Mouse (Mus musculus) hindbrain, embryonic 15.5 days (tissue): ENCODE results near the gene Phlpp1. TPM values are rescaled to one million over a fixed set of nuclear protein-coding genes. Genes with fewer than 3 reads are reported as not detected.

Experiments used
- ATAC-seq: fragments of 200-750 bp; cut with Nextera tagmentation; 2 replicates; pipeline ENCODE4 v1.8.0; 2017; ENCODE audit warnings: low read depth, moderate number of reproducible peaks, moderate TSS enrichment; ENCODE audit not compliant: low FRiP score
- H3K27ac ChIP-seq: fragments of 300-500 bp; sonication (generic); replicated peaks from 2 replicates; pipeline ENCODE4 v1.5.1; 2015; ENCODE audit warnings: mild to moderate bottlenecking, inconsistent platforms
- H3K27me3 ChIP-seq: fragments of 300-500 bp; sonication (generic); 2 replicates; pipeline ENCODE4 v1.6.1; 2015; ENCODE audit warnings: control low read depth, inconsistent platforms
- H3K36me3 ChIP-seq: fragments of 300-500 bp; sonication (generic); 2 replicates; pipeline ENCODE4 v1.6.1; 2015; ENCODE audit warnings: control low read depth, inconsistent platforms
- H3K4me1 ChIP-seq: fragments of 300-500 bp; sonication (generic); replicated peaks from 2 replicates; pipeline ENCODE4 v1.6.1; 2015; ENCODE audit warnings: control low read depth, inconsistent platforms
- H3K4me2 ChIP-seq: fragments of 300-500 bp; sonication (generic); 2 replicates; pipeline ENCODE4 v1.6.1; 2015; ENCODE audit warnings: moderate library complexity, mild to moderate bottlenecking, inconsistent platforms
- H3K4me3 ChIP-seq: fragments of 300-500 bp; sonication (generic); 2 replicates; pipeline ENCODE4 v1.5.1; 2015; ENCODE audit warnings: mild to moderate bottlenecking, inconsistent platforms
- H3K9ac ChIP-seq: fragments of 300-500 bp; sonication (generic); 2 replicates; pipeline ENCODE4 v1.6.1; 2015; ENCODE audit warnings: inconsistent platforms
- H3K9me3 ChIP-seq: fragments of 300-500 bp; sonication (generic); 2 replicates; pipeline ENCODE4 v1.6.1; 2016; ENCODE audit warnings: control low read depth, inconsistent platforms
- WGBS: fragments of 180-500 bp; shearing (Covaris S2); methylation state at CpG from one replicate; pipeline ENCODE4 v1.1.7; 2015; 5-methylcytosine and 5-hydroxymethylcytosine counted together
- polyA plus RNA-seq: library from polyadenylated mRNA; unstranded; fragments of >200 nt; fragmentation: Nextera tagmentation; extraction: Ambion mirVana; gene quantifications from 2 replicates; pipeline ENCODE4 v1.2.1, GENCODE M21; 2015

The Phlpp1 gene
- 8.1 and 8.3 TPM in 2 replicates for polyA plus RNA-seq

DNA sequence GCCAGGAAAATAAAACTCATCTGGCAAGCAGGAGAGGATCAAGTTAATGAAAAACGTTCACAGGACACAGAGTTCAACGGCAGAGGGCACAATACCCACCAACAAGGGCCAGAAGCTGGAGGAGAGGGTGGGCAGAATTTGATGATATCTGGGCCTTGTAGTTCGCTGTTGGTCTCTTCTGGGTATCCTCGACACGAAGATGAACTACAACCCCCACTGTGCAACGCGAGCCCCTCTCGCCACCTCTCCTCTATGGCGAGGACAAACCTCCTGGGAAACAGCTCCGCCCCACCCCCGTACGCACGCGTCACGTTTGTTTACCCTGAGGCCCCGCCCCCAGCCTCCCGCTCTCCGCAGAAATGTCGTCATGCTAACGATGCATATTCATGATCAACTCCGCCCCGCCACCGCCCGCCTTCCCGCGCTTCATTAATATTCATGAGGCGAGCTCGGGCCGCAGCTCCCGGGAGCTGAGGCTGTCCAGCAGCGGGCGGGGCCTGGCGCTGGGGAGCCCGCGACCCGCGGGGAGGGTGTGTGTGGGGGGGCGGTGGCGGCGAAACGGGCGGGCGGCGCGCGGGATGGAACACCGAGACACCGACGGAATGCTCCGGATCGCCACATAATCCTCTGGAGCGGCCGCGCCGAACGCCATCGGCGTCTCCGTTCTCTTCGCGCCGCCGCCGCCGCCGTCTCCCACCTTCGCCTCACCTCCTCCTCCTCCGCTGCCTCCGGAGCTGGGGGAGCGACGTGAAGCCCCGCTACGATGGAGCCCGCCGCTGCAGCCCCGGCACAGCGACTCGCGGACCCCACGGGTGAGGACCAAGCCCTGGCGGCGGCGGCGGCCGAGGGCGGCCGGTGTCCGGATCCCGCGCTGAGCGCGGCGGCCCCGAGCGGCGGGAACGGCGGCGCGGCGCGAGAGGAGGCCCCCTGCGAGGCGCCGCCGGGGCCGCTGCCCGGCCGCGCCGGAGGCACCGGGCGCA, at the start of gene Phlpp1:
Phlpp1 (plus strand) TSS at position 512 of the 980 bp plus-strand sequence.
- peak within 1 kb of the TSS; percentile 94 for H3K27ac ChIP-seq
- no peaks in the 10 kb centered on the region for H3K9me3 ChIP-seq
- H3K36me3 ChIP-seq: no peaks in the 10 kb centered on the region
- under 1% methylated on average over 85 of the region's 113 CpGs for WGBS
- H3K4me2 ChIP-seq: peak within 1 kb of the TSS; percentile 73
- no peaks in the 10 kb centered on the region for H3K27me3 ChIP-seq
- ATAC-seq: peak; percentile 99
- peaks cover 35% of the 10 kb centered on the region for H3K4me1 ChIP-seq
- peak within 1 kb of the TSS; percentile 92 for H3K9ac ChIP-seq
- H3K4me3 ChIP-seq: peak within 1 kb of the TSS; percentile 94

DNA sequence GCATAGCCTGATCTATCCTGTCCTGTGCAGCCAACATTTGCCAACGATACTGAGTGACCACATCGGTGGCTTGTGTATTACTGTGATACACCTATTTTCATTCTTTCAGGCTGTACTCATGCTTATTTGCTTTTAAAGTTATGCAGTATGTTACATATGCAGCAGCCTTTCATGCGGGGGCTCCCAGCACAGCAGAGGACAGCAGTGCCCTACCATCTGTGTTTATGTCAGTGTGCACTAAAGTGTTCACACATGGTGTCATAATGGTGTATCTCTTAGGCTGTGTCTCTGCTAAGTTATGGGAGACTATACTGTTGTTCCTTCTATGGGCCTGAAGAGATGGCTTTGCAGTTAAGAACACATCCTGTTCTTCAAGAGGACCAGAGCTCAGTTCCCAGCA, 45.0 kb upstream of the Phlpp1 start:
- WGBS: 96% methylated on average over 3 of the region's 3 CpGs
- no peak for ATAC-seq
- Histone ChIP-seq H3K36me3 (no peaks in the 10 kb centered on the region), H3K9ac (no peak overlapping the region), H3K27ac (no peak overlapping the region), H3K4me2 (no peak overlapping the region), H3K9me3 (no peaks in the 10 kb centered on the region), H3K4me3 (no peak overlapping the region), H3K4me1 (no peaks in the 10 kb centered on the region), H3K27me3 (no peaks in the 10 kb centered on the region)

DNA sequence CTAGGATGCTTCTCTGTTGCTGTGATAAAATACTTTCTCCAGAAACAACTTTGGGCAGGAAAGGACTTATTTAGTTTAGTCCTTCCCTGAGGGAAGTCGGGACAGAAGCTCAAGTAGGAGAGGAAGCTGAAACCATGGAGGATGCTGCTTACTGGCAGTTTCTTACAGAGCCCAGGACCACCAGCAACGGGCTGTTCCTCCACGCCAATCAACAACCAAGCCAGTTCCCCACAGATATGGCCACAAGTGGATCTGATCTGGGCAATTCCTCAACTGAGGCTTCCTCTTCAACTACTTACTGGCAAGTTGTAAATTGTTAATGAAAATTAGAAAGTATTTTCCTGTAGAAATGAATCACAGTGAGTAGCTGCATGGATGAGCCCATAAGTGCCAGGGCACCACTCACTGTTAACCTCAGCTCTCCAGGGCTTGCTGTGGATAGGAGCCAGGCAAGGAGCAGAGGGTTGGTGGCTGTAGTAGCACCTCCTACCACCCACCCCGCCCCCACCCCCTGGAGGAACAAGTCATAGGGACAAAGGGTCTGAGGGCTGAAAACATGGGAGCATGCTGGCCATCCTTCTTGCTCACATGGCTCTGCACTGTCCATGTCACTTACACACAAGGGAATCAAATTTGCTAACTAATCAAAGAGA, 39.7 kb upstream of the Phlpp1 start:
- peaks cover 4% of the 10 kb centered on the region; the same call in 1 of the 2 replicates for H3K4me1 ChIP-seq
- no peak overlapping the region for H3K27ac ChIP-seq
- H3K36me3 ChIP-seq: no peaks in the 10 kb centered on the region
- no peak overlapping the region for H3K4me3 ChIP-seq
- ATAC-seq: 0 out of 2 replicates have a peak, but pooled peaks have one; percentile 8
- WGBS: 68% methylated on average over 4 of the region's 4 CpGs
- H3K4me2 ChIP-seq: no peak overlapping the region
- H3K27me3 ChIP-seq: no peaks in the 10 kb centered on the region
- no peak overlapping the region for H3K9ac ChIP-seq
- no peaks in the 10 kb centered on the region for H3K9me3 ChIP-seq

DNA sequence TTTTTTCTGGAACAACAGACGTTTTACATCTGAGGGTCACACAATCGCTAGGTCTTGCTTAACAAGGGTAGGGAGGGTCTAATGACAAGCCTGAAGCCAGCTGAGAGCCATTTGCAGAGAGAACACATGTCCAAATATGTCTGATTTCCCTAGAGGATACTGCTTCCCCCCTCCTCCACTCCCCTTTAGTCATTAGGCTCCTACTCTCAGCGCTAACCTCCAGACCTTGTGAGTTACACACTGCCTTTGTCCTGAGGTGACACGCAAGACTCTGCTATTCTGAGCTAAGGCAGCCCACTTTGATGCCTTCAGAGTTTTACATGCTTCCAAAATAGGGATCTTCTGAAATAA, 39.2 kb upstream of the Phlpp1 start:
- Histone ChIP-seq H3K4me2 (no peak overlapping the region), H3K9ac (no peak overlapping the region), H3K27me3 (no peaks in the 10 kb centered on the region), H3K4me3 (no peak overlapping the region), H3K27ac (no peak overlapping the region), H3K36me3 (no peaks in the 10 kb centered on the region), H3K4me1 (peaks cover 4% of the 10 kb centered on the region; the same call in 1 of the 2 replicates), H3K9me3 (no peaks in the 10 kb centered on the region)
- 31% methylated on average over 4 of the region's 4 CpGs for WGBS
- 0 out of 2 replicates have a peak, but pooled peaks have one; percentile 19 for ATAC-seq

DNA sequence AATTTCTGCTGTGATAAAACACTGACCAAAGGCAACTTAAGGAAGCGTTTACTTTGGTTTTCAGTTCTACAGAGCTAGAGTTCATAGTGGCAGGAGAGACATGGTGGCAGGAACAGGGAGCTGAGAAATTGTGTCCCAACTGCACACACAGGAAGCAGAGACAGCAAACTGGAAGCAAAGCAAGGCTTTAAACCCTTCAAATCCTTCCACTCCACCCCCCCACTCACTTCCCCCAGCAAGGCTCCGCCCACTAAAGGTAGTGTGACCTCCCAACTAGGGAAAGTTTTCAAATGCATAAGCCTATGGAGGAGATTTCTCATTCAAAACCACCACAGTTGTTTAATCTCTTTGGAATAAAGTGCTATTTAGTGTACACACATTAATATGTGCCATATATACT, 32.9 kb upstream of the Phlpp1 start:
- Histone ChIP-seq H3K9me3 (no peaks in the 10 kb centered on the region), H3K27me3 (no peaks in the 10 kb centered on the region), H3K4me2 (no peak overlapping the region), H3K4me3 (no peak overlapping the region), H3K4me1 (no peaks in the 10 kb centered on the region), H3K9ac (no peak overlapping the region), H3K27ac (no peak overlapping the region), H3K36me3 (no peaks in the 10 kb centered on the region)
- 93% methylated on average over 2 of the region's 2 CpGs for WGBS
- no peak for ATAC-seq

DNA sequence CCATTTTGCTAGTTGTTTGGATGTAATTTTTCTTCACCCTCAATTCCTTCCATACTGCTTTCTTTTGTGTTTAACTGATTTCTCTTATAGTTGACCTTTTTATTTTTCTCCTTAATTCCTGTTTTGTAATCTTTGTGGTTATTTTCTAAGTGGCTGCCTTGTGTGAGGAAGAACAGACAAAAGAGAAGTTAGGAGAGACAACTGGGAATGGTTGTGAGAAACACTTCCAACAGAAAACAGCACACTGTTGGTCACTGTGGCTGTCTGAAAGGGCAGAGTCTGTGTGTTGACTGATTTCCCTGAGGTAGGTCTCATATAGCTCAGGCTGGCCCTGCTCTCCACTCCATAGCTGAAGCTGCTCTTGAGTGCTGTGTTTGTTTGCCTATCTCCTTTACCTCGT, 32.4 kb upstream of the Phlpp1 start:
- H3K9ac ChIP-seq: no peak overlapping the region
- no peak overlapping the region for H3K4me2 ChIP-seq
- 77% methylated on average over 1 of the region's 1 CpGs for WGBS
- ATAC-seq: no peak
- no peaks in the 10 kb centered on the region for H3K36me3 ChIP-seq
- no peaks in the 10 kb centered on the region for H3K4me1 ChIP-seq
- no peaks in the 10 kb centered on the region for H3K27me3 ChIP-seq
- no peak overlapping the region for H3K27ac ChIP-seq
- no peaks in the 10 kb centered on the region for H3K9me3 ChIP-seq
- H3K4me3 ChIP-seq: no peak overlapping the region

DNA sequence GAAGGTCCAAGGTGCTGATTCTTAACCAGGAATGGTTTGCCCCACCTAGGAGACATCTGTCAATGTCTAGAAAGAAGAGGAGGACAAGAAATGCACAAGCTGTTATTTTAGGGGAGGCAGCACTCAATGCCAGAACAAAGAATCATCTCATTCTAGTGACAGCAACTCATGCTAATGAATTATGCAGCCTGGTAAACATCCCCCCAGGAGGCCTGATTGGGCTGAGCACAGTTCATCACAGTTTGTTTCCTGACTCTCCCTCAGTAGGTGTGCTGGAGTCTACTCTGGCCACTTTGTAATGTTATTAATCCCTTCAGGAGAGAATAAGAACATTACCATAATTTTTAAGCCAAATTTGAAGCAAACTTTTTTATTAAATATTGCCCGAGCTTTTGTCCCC, 29.5 kb upstream of the Phlpp1 start:
- ATAC-seq: no peak
- H3K9me3 ChIP-seq: no peaks in the 10 kb centered on the region
- H3K9ac ChIP-seq: no peak overlapping the region
- WGBS: 90% methylated on average over 1 of the region's 1 CpGs
- H3K4me2 ChIP-seq: no peak overlapping the region
- no peaks in the 10 kb centered on the region for H3K27me3 ChIP-seq
- no peaks in the 10 kb centered on the region for H3K36me3 ChIP-seq
- no peak overlapping the region for H3K4me3 ChIP-seq
- H3K27ac ChIP-seq: no peak overlapping the region
- H3K4me1 ChIP-seq: no peaks in the 10 kb centered on the region

DNA sequence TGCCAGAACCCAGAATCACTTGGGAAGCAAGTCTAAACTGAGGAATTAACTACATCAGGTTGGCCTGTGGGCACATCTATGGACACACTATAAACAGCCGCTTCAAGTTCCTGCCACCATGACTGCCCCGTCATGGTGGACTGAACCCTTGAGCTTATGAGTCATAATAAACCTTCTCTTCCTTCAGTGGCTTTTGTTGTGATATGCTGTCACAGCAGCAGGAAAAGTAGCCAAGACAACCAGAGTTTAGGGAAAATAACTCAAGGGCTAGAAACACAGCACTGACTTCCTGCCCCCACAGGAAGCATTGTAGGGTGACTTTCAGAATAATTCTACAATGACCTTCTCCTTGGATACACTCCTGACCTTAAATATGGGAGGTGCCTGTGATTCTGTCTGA, 27.0 kb upstream of the Phlpp1 start:
- H3K27me3 ChIP-seq: no peaks in the 10 kb centered on the region
- no peaks in the 10 kb centered on the region for H3K36me3 ChIP-seq
- no peak overlapping the region for H3K9ac ChIP-seq
- no peak for ATAC-seq
- no peak overlapping the region for H3K4me2 ChIP-seq
- no peak overlapping the region for H3K4me3 ChIP-seq
- no peaks in the 10 kb centered on the region for H3K9me3 ChIP-seq
- WGBS: 95% methylated on average over 2 of the region's 2 CpGs
- no peak overlapping the region for H3K27ac ChIP-seq
- H3K4me1 ChIP-seq: peaks cover 6% of the 10 kb centered on the region

DNA sequence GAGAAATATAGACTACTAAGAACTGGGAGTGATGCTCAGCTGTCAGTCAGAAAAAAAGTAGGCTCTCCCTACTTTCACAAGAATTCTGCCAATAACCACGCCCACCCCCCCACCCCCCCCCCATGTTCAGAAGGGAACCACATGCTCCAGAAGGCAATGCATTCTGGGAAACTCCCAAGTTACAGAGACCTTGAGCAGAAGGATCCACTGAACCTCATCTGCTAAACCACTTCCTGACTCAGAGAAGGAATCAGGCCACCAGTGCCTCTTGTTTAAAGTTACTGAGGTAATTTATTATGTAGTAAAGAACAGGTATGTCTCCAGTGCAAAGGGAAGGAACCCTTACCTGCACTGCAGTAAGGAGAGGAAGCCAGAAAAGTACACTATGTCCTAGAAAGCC, 26.5 kb upstream of the Phlpp1 start:
- peaks cover 6% of the 10 kb centered on the region for H3K4me1 ChIP-seq
- no peaks in the 10 kb centered on the region for H3K9me3 ChIP-seq
- H3K9ac ChIP-seq: no peak overlapping the region
- H3K4me2 ChIP-seq: no peak overlapping the region
- H3K27ac ChIP-seq: no peak overlapping the region
- no peaks in the 10 kb centered on the region for H3K36me3 ChIP-seq
- WGBS: 63% methylated on average over 1 of the region's 1 CpGs
- no peaks in the 10 kb centered on the region for H3K27me3 ChIP-seq
- ATAC-seq: no peak
- H3K4me3 ChIP-seq: no peak overlapping the region

DNA sequence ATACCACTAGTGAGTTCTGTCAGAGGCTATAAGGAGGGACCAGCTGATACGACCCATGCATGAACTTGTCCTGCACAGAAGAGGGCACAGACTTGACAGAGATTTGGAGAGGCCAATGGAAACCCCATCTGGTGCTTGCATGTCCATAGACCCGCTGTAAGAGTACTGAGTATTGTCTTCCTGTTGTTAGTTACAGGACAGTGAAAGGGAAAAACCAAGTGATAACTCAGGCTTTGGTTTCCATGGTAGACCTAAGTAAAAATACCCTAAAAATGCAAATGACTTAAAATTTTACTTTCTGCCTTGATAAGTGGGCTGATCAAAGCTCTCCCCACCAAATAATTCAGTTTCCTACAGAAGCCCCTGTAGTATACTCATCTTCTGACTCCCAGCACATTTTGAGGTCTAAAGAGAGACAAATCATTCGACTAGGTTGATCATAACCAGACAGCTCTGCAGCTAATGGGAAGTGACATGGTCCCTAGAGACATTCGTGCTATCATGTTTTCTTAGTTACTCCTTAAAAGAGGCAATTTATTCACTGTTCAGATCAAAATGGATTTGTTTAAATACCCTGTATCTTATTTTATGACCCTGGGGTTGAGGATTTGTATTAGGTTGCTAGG, 25.9 kb upstream of the Phlpp1 start:
- no peak overlapping the region for H3K4me3 ChIP-seq
- ATAC-seq: no peak
- H3K36me3 ChIP-seq: no peaks in the 10 kb centered on the region
- H3K9me3 ChIP-seq: no peaks in the 10 kb centered on the region
- H3K4me1 ChIP-seq: peaks cover 6% of the 10 kb centered on the region
- no peak overlapping the region for H3K27ac ChIP-seq
- H3K27me3 ChIP-seq: no peaks in the 10 kb centered on the region
- H3K9ac ChIP-seq: no peak overlapping the region
- WGBS: 80% methylated on average over 4 of the region's 4 CpGs
- H3K4me2 ChIP-seq: no peak overlapping the region

DNA sequence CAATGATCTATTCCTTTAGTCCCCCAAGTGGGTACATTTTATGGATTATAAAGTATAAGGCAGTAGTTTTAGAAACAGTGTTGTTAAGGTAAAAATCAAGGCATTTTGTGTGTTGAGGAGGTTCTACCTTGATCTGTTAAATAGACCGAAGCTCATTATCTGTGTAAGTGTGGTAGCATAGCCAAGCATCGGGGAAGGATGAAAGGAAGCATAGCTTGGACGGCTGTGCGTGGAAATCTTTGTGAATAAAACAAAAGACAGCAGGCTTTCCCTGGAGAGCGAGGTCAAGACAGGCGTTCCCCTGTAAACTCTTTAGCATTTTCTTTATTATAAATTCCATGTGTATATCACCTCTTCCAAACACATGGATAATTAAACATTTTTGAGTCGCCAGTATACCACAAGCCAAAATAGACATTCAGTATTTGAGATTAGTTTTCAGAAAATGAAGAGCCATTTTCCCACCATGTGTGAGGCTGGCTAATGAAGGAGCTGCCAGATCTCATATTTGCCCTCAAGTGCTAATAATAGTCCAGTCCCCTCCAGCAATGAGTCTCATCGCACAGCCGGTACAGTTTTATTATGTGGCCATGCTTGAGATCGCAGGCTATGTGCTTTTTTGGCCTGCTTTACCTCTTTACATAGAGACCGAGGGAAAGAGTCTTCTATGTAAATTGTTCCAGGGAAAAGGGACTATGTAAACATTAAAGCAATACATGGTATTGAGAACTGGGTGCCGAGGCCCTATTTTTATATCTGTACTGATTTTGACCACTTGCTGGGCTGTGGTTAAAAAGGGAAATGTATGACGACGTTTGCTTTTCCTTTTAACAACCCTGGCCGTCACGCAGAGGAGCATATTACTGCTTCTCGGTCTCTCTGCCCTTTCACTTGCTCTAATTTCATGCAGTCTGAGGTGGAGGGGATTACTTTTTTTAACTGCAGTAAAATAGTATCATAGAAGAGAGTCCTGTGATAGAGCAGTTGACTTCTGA, 22.9 kb upstream of the Phlpp1 start:
- no peaks in the 10 kb centered on the region for H3K9me3 ChIP-seq
- H3K4me3 ChIP-seq: no peak overlapping the region
- H3K27me3 ChIP-seq: no peaks in the 10 kb centered on the region
- H3K36me3 ChIP-seq: no peaks in the 10 kb centered on the region
- 0 out of 2 replicates have a peak overlapping the region, but pooled peaks have one; percentile 37 for H3K27ac ChIP-seq
- peaks cover 6% of the 10 kb centered on the region for H3K4me1 ChIP-seq
- WGBS: 35% methylated on average over 17 of the region's 17 CpGs
- H3K4me2 ChIP-seq: no peak overlapping the region
- peak overlapping the region; percentile 5; the same call in 1 of the 2 replicates for H3K9ac ChIP-seq
- ATAC-seq: no peak
